Mouse (Mus musculus): ENCODE data around the gene Krt87.

The Krt87 gene

GRCm38 (mm10) chr15:101438555-101438954, at the start of gene Krt87:
TSS of gene Krt87 (minus strand) at chr15:101438804.
- ChIA-PET CTCF (interaction anchor here in 1 of 4 experiments (0.6 to 1.9 kb wide), 9 partner anchors 15 to 1232 kb away, joined by 3 to 7 read pairs (median 3); no protein-coding TSS in a partner anchor), POLR2A (interaction anchor here in 2 of 4 experiments (1.0 to 2.0 kb wide), 4 partner anchors 11 to 68 kb away, joined by 3 to 5 read pairs (median 4); partner anchors contain the start of gene Krt80 (in 1 of the 2))

- CTCF ChIA-PET = interaction anchor here in 1 of 4 experiments (2.0 kb wide), 1 partner anchor 11 kb away, joined by 5 read pairs; no protein-coding TSS in a partner anchor
- POLR2A ChIA-PET = interaction anchor here in 1 of 4 experiments (0.6 kb wide), 1 partner anchor 140 kb away, joined by 11 read pairs; no protein-coding TSS in a partner anchor
These were observed 47.5 kb upstream of the Krt87 start for GRCm38 (mm10) chr15:101485911-101486635.

- POLR2A ChIA-PET = no interaction called here
These were observed 46.3 kb upstream of the Krt87 start for GRCm38 (mm10) chr15:101484939-101485338.

DNA sequence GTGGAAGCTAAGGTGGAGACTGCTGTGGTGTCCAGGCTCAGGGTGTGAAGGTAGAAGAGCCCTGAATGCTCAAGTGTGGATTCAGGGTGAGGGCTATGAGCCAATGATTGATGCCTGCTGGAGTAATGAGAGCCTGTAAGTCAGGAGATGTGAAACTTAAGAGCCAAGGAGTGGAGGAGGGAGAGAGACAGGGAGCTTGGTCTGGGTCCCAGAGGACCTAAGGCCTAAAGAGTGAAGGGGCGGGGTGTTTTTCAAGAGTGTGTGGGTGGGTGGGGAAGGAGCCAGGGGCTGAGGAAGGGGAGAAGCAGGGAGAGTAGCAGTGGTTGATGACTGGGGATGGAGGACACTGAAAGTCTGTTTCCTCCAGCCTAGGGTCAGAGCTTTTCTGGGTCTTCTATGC, 45.0 kb upstream of the Krt87 start:
- POLR2A ChIA-PET = interaction anchor here in 1 of 4 experiments (0.6 kb wide), 1 partner anchor 231 kb away, joined by 4 read pairs; no protein-coding TSS in a partner anchor
- CTCF ChIA-PET = no interaction called here

More at GRCm38 (mm10) chr15:101484939-101485338, 46.3 kb upstream of the Krt87 start:
- CTCF ChIA-PET = interaction anchor here in 2 of 4 experiments (0.6 to 2.0 kb wide), 2 partner anchors 12 to 494 kb away, joined by 5 read pairs; no protein-coding TSS in a partner anchor

DNA sequence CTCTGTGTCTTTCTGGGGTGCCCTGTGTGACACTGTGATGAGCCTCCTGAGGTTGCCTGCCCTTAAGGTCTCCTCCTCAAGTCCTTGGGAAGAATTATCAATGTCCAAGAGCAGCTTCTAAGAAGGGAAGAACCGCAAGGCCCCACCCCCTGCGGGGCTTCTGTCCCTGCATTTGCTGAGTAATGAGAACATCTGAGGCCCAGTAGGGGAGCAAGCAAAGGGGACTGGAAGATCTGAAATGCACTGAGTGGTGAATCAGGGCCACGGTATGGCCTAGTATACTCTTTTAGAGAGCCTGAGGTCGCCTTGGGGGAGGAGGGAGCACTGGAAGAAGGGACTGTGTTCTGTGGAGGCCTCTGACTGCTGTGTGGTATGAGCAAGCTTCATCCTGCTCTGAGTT, 43.5 kb upstream of the Krt87 start:
- POLR2A ChIA-PET = no interaction called here
- CTCF ChIA-PET = interaction anchor here in 1 of 4 experiments (0.5 kb wide), 1 partner anchor 61 kb away, joined by 3 read pairs; no protein-coding TSS in a partner anchor

GRCm38 (mm10) chr15:101479666-101480060, 41.1 kb upstream of the Krt87 start:
- ChIA-PET CTCF (interaction anchor here in 3 of 4 experiments (0.5 to 1.6 kb wide), 7 partner anchors 37 to 505 kb away, joined by 3 to 5 read pairs (median 4); no protein-coding TSS in a partner anchor), POLR2A (interaction anchor here in 2 of 4 experiments (0.6 to 0.8 kb wide), 2 partner anchors 107 to 1337 kb away, joined by 3 to 5 read pairs; no protein-coding TSS in a partner anchor)

DNA sequence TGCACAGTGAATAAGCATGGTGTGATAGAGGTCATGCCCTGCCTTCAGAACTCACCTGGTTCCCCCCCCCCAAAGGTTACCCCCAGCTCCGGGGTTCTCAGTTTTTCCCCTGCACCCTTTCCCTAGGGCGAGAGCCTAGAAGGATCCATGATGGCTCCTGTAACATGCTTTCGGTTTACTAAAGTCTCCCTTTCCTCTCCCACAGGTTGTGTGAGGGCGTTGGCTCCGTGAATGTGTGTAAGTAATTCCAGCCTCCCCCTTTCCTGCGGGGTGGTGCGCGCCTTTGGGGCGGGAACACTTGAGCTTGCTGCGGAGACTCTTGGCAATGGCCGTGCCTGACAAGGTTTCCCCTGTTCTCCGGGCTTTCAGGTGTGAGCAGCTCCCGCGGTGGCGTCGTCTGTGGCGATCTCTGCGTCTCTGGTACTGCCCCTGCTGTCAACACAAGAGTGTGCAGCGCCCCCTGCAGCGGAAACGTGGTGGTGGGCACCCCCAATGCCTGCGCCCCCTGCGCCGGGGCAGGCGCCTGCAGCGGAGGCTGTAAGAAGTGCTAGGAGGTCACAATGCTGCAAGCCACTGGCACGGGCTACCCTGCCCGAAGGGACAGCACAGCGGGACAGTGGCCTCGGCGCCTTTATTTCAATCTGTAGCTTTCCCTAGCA, 40.5 kb upstream of the Krt87 start:
- CTCF ChIA-PET = interaction anchor here in 3 of 4 experiments (0.5 to 1.6 kb wide), 15 partner anchors 18 to 505 kb away, joined by 3 to 8 read pairs (median 4); no protein-coding TSS in a partner anchor

GRCm38 (mm10) chr15:101472952-101473528, 34.4 kb upstream of the Krt87 start, which contains the start of gene Krt86:
TSS of gene Krt86 (plus strand) at chr15:101473478.
- ChIA-PET CTCF (interaction anchor here in 2 of 4 experiments (0.8 to 1.6 kb wide), 13 partner anchors 14 to 512 kb away, joined by 3 to 10 read pairs (median 4); no protein-coding TSS in a partner anchor), POLR2A (interaction anchor here in 3 of 4 experiments (0.5 to 1.2 kb wide), 3 partner anchors 14 to 178 kb away, joined by 3 to 4 read pairs (median 4); no protein-coding TSS in a partner anchor)

More for the DNA sequence above, 40.5 kb upstream of the Krt87 start:
- POLR2A ChIA-PET = interaction anchor here in 2 of 4 experiments (0.5 to 0.8 kb wide), 5 partner anchors 13 to 136 kb away, joined by 3 read pairs; no protein-coding TSS in a partner anchor

- POLR2A ChIA-PET = no interaction called here
- CTCF ChIA-PET = interaction anchor here in 1 of 4 experiments (0.6 kb wide), 1 partner anchor 69 kb away, joined by 3 read pairs; no protein-coding TSS in a partner anchor
These were observed 30.5 kb upstream of the Krt87 start for GRCm38 (mm10) chr15:101469093-101469492.

GRCm38 (mm10) chr15:101463651-101464050, 25.0 kb upstream of the Krt87 start, which contains the start of gene Krt81:
TSS of gene Krt81 (minus strand) at chr15:101463751.
- ChIA-PET POLR2A (interaction anchor here in 2 of 4 experiments (0.5 to 1.7 kb wide), 3 partner anchors 10 to 1259 kb away, joined by 3 to 8 read pairs (median 5); partner anchors contain the start of gene Calcoco1 (in 1 of the 2)), CTCF (interaction anchor here in 2 of 4 experiments (1.3 to 1.7 kb wide), 4 partner anchors 11 to 136 kb away, joined by 3 to 7 read pairs (median 4); no protein-coding TSS in a partner anchor)

DNA sequence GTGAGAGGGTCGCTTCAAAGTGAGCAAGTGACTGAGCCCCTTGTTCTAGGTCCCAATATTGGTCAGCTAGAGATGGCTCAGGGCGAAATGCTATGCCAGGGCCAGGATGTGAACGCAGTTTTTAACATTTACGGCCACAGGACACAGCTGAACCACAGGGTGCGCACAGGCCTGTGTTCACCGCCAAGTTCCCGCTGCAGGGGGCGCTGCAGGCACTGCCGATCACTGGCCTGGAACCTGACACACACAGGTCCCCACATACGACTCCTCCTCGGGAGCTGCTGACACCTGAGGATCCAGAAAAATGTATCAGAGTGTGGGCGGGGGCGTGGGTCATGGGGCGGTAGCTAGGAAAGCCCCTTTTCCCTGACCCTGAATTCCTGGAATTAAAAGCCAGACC, 20.7 kb upstream of the Krt87 start:
- POLR2A ChIA-PET = interaction anchor here in 1 of 4 experiments (1.2 kb wide), 1 partner anchor 13 kb away, joined by 4 read pairs; no protein-coding TSS in a partner anchor
- CTCF ChIA-PET = interaction anchor here in 2 of 4 experiments (0.7 to 2.0 kb wide), 16 partner anchors 12 to 524 kb away, joined by 3 to 10 read pairs (median 4); partner anchors contain the start of genes Krt87 (in 1 of the 2) and Krt88 (in 1 of the 2)

DNA sequence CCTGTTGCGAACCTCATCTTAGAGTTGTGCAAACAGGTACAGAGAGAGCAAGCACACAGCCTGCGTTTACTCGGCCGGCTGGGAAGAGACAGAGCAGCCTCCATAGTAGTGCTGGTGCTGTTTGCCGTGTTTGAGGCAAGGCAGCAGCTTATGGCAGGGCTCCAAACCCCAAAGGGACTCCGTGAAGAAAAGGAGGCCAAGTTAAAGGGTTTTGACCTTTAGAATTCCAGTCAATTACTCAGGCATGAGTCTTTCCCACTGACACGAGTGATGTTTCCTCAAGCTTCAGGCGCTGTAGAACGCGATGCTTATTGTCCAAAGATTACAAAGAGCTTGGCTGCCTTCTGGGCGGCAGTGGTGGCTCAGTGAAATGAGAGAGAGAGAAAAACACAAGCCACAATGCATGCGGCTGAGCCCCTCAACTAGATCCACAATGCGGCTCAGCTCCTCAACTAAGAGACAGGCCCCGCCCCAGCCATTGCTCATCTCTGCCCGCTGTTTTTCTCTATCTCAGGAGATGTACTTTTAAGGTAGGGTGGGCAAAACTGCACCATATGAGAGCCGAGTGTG, 19.8 kb upstream of the Krt87 start:
- POLR2A ChIA-PET = interaction anchor here in 1 of 4 experiments (1.2 kb wide), 1 partner anchor 14 kb away, joined by 4 read pairs; no protein-coding TSS in a partner anchor

DNA sequence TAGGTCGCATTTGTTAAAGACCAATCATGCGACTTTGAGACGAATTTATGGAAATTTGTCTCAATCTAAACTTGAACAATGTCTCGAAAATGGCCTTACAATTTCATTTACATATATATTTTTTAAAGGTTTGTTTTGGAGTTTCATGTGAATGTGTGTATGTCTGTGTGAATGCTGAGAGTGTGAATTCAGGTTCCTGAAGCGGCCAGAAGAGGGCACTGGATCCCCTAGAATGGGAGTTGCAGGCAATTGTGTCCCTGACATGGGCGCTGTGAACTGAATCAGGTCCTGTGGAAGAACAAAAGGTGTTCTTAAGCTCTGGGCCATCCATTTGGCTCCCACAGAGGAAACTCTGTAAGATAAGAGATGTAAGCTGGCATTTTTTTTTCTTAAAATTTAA, 17.3 kb upstream of the Krt87 start:
- POLR2A ChIA-PET = no interaction called here
- CTCF ChIA-PET = interaction anchor here in 1 of 4 experiments (2.0 kb wide), 1 partner anchor 528 kb away, joined by 6 read pairs; no protein-coding TSS in a partner anchor

More for the DNA sequence above, 19.8 kb upstream of the Krt87 start:
- CTCF ChIA-PET = interaction anchor here in 3 of 4 experiments (0.7 to 2.0 kb wide), 16 partner anchors 11 to 525 kb away, joined by 3 to 10 read pairs (median 4); partner anchors contain the start of genes Krt86 (in 1 of the 3), Krt87 (in 1 of the 3) and Krt88 (in 1 of the 3)

- POLR2A ChIA-PET = no interaction called here
- CTCF ChIA-PET = interaction anchor here in 2 of 4 experiments (0.6 to 2.0 kb wide), 3 partner anchors 10 to 593 kb away, joined by 3 to 6 read pairs (median 3); no protein-coding TSS in a partner anchor
These were observed 16.7 kb upstream of the Krt87 start for GRCm38 (mm10) chr15:101455292-101455691.

- POLR2A ChIA-PET = no interaction called here
These were observed 16.2 kb upstream of the Krt87 start for GRCm38 (mm10) chr15:101454774-101455173.

GRCm38 (mm10) chr15:101453093-101453736, 14.6 kb upstream of the Krt87 start:
- POLR2A ChIA-PET = interaction anchor here in 2 of 4 experiments (0.6 to 1.2 kb wide), 4 partner anchors 11 to 234 kb away, joined by 3 to 5 read pairs (median 3); partner anchors contain the start of genes Krt81 (in 1 of the 2) and Krt87 (in 1 of the 2)
- CTCF ChIA-PET = interaction anchor here (0.5 to 2.1 kb wide), 47 partner anchors 9 to 531 kb away, joined by 3 to 20 read pairs (median 4); partner anchors contain the start of genes Krt81 (in 1 of the 4), Krt86 (in 1 of the 4) and Krt87 (in 1 of the 4)

More at GRCm38 (mm10) chr15:101454774-101455173, 16.2 kb upstream of the Krt87 start:
- CTCF ChIA-PET = interaction anchor here in 2 of 4 experiments (0.6 to 2.0 kb wide), 3 partner anchors 10 to 593 kb away, joined by 3 to 6 read pairs (median 3); no protein-coding TSS in a partner anchor

Measured in embryonic stem cell, embryonic (primary cell).